Mouse (Mus musculus) gastrocnemius, adult 8-10 months (tissue): Measurements from ENCODE around the gene Ninj1. TPM values are rescaled to one million over a fixed set of nuclear protein-coding genes. Genes with fewer than 3 reads are reported as not detected.

ENCODE experiments used
- DNase-seq, 2 experiments: peaks; one replicate each; pipeline ENCODE4 v3.0.0; 2022; ENCODE audit warnings: low spot score in 2 of 2
- total RNA-seq, 4 experiments: library from RNA; stranded (reverse); gene quantifications; 2 replicates each; pipeline ENCODE4 v1.2.4; 2022

The Ninj1 gene
- total RNA-seq, 4 experiments from 2014 or later, result 15.4 to 22.5 (median 19.0) TPM

DNA sequence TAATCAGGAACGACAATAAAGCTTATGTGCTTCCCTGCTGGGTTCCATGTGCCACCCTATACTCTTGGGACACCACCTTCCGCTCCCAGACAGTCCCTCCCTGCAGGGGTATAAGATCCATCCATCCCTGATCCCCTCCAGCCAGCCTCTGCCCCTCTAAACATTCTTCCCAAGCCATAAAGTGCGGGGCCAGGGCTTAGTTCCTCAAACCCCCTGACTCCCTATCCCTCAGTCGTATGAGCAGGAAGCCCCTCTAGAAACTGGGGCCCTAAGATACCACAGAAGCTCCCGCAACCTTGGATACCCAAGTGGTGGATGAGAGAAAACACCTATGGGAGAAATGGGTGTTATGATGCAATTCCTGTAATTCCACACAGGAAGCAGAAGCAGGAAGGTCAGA lies 8.9 kb downstream of the Ninj1 start:
- no peak for DNase-seq

- no peak for DNase-seq
Measured at GRCm38 (mm10) chr13:49196766-49197165, 9.5 kb downstream of the Ninj1 start.

DNA sequence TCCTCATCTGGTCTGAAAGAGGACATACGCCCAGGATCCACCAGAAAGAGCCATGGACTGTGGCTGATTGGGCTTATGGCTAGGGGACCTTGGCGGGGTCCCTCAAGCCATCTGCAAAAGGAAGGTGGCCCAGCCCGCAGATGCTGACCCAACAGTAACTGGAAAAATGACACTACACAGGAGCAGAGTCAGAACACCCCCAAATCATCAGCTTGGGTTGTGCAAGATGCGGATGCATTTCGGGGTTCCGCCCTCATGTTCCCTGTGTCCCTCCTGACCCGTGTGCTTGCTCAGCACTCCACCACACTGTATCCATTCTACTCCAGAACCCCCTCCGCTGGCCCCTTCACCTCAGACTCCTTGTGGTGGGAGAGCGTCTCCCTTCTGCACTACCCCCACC lies 11.4 kb downstream of the Ninj1 start:
- no peak for DNase-seq

DNA sequence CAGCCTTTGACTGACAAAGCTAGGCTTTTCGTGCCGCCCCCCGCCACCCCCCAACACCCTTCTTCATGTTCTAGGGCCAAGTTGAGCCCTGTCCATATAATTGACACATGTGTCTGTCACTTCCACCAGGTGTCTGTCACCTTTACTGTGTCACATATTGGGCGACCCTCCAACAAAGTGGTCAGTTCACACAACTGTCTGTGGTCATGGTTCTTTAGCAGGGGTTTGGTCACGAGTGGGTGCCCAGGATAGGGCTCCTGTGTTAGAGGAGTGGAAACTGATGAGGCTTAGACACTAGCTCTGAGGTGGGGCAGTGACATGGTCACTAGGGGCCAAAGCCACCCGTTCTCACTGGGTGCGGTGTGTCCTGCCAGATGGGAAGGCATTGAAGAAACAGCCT lies 12.6 kb downstream of the Ninj1 start:
- no peak for DNase-seq

- DNase-seq, result no peak
Measured at GRCm38 (mm10) chr13:49200688-49201087, 13.4 kb downstream of the Ninj1 start.

DNA sequence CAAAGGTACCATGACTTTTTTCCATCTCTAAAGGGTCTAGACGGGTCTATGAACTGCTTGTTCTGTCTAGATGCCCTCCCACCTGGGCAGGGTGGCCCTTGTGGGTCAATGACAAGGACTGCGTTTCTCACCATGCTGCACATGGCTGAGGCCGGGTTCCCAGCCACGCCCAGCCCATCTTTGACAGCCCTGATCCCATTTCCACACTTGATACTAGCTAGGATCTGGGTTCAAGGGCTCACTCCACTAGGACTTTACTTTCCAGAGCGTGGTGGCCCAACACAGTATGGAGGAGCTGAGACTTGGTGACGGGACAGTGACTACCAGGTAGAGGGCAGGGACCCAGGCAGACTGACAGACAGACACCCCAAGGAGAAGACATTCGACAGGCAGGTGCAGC lies 15.3 kb downstream of the Ninj1 start:
- no peak for DNase-seq

- DNase-seq, result peak; percentile 72 to 74
Measured at GRCm38 (mm10) chr13:49205381-49205998, 18.2 kb downstream of the Ninj1 start.

DNA sequence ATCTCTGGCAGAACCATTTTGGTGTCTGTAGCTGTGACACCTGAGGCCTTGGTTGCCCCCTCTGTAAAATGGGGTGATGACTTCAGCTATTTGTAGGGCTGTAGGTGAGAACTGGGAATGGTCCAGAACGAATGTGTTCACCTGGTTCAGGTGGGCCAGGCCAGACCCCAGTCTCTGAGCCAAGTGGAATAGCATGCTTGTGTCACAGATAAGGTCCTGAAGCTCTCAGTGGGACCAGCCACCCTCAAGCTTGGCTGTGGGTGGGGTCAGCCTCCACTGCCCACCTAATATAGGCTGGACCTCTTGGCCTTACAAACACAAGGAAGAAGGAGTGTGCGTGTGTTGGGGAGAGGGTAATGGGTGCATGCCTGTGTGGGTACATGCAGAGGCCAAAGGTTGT lies 19.1 kb downstream of the Ninj1 start:
- no peak for DNase-seq

- no peak for DNase-seq
Measured at GRCm38 (mm10) chr13:49209306-49209705, 22.0 kb downstream of the Ninj1 start.

- no peak for DNase-seq
Measured at GRCm38 (mm10) chr13:49212711-49213500, 25.6 kb downstream of the Ninj1 start.

- DNase-seq, result peak in 1 of 2 experiments; percentile 50
Measured at GRCm38 (mm10) chr13:49213531-49213932, 26.2 kb downstream of the Ninj1 start.

- no peak for DNase-seq
Measured at GRCm38 (mm10) chr13:49214454-49214853, 27.2 kb downstream of the Ninj1 start.

DNA sequence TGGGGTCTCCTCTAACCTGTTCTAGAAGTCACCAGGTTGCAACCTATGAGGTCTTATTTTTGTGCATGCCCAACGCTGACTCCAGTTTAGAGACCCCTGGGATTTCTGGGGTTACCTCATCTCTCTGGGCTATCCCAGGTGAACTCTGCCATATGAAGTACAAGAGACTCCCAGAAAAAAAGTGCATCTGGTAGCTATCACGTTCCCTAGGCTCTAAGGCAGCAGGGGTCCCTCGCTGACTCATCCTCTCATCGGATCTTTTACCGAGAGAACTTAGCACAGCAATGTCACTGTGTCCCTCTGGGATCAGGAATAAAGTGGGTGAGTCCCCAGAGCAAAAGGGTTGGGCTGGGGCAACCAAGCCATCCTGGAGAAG lies 27.8 kb downstream of the Ninj1 start:
- DNase-seq, result no peak

- peak; percentile 96 for DNase-seq
Measured at GRCm38 (mm10) chr13:49215504-49216219, 28.4 kb downstream of the Ninj1 start, which contains the start of gene Card19. Gene Card19 (minus strand): TSS chr13:49216037.

DNA sequence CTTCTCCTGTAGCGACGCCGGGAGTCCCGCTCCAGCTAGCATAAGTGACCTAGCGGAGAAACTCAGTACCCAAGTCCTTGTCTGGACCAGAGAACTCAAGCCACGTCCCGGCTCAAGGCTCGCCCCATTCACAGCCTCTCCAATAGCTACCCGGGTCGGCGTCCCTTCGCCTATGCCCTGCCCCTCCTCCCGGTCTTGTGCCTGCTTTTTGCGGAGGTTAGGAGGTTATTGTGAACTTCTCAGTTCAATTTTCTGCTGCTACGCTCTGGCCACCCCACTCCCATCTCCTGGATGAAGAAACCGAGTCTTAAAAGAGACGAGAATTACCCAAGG lies 28.9 kb downstream of the Ninj1 start:
- DNase-seq, result no peak

DNA sequence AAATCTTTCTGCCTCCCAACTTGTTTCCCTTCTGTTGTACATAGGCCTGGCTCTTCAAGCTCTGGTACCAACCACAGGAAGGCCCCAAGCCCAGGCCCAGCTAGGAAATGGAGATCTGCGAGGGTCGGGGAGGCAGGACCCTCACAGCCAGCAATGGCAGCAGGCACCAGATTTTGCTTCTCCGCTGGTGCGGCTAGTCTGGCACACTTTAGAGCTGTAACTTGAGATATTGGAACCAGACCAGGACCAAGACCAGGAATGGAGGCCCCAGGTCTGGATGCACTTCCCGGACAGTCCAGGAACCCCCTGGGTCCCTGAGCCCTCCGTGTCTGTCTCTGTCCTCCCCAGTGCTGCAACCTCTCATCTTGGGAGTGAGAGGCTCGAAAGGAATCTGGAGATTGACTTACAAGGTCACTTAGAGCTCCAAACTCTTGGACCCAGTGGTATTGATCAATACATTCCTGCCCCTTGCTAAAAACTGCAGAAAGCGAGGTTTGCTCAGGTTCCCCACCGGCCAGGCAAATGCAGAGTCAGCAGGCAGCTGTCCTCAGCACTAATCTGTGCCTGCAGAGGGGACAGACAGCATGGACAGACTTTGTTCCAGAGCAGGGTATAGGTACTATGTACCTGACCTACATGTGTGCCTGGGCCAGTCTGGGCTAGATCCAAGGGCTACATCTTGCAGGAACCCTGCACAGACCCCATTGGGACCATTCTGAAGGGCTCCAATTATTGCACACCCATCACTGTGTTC lies 29.7 kb downstream of the Ninj1 start:
- DNase-seq, result no peak

DNA sequence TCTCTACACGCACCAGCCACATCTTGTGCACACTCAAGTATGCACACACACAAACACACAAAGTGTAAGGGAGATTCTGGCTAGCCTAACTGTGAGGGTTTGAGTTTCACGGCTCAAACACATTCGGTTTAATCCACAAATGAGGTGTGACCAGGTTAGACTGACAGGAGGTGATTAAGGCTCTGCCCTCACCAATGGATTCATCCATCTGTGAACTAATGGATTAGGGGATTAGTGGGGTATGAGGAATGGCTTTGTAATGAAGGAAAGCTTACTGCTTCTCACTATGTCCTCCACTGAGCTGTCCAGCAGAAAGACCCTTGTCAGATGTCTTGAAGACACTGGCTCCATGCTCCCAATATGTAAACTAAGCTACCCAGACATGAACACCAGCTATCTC lies 31.4 kb downstream of the Ninj1 start:
- no peak for DNase-seq

GRCm38 (mm10) chr13:49219367-49219766 lies 32.1 kb downstream of the Ninj1 start:
- DNase-seq, result no peak

GRCm38 (mm10) chr13:49220912-49221311 lies 33.6 kb downstream of the Ninj1 start:
- DNase-seq, result no peak

DNA sequence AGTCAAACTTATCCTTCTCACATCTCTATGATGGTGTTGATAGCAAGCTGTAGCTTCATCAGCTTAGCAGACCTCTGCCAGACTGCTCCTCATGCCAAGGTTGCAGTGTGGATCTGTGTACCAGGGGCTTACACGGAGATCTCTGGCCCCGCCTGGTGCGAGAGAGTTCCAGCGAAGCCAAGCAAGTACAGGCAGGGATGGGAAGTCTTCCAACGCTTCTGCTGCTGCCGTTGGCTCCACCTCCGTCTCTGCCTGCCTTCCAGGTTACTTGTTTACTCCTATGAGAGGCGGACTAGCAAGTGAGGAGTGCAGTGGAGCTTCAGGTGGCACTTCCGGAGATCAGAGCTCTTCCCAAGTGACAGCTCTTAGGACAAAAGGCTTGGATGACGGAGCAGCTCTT lies 37.0 kb downstream of the Ninj1 start:
- DNase-seq, result peak in 1 of 2 experiments; percentile 42

DNA sequence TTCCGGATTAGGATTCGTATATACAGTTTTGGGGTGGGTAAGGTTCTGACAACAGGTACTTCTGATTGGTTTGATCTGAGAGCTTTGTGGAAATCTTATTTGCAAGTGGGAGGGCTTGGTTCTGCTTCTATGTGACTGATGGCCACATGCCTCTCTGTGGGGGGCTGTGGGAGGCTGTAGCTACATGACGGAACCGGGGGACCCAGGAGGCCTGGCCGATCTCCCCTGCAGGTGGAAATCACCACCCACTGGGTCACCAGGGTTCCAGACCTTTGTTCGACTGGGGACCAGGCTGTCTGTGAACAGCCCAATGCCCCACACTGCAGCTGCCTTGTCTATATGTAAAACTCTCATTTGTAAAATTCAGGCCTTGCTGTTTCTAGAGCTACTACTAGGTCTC lies 37.4 kb downstream of the Ninj1 start:
- no peak for DNase-seq

DNA sequence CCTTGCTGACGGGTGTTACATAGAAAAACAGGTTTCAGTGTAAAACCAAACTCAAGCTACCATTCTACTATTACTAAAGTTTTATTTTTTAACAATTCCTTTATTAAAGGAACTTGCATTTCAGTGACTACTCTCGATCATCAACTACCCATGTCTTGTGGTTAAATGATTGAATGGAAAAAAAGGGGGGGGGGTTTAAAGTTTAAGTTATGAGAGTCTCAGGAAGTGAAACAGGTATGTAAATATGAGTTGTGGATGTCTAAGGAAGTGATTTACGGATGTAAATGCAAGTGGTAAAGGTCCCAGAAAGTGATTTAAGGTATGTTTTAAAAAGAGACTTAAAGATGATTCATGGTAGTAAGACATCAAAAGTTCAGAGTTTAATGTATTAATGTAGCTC lies 37.9 kb downstream of the Ninj1 start:
- DNase-seq, result no peak
